ENCODE assay signal across 8 mouse cellular contexts in genomic region chr4:134128221-134128982, GRCm38 (mm10). TPM values are rescaled to one million over a fixed set of nuclear protein-coding genes. Genes with fewer than 3 reads are reported as not detected.
DNase-seq lines count a peak whose midpoint lies in the region; ATAC-seq lines count a peak whose summit lies in the region.

Gene Sh3bgrl3 (minus strand): TSS chr4:134128789.

- H3K4me2 ChIP-seq in intestine, embryonic 15.5 days (replicated peaks), result peak within 1 kb of the TSS; percentile 89

- peaks cover 41% of the 10 kb centered on the region for H3K4me1 ChIP-seq in intestine, embryonic 15.5 days (replicated peaks)

- intact Hi-C loops in left cerebral cortex, postnatal 14 days (cut with DNase I), result no loop called here

- no peaks in the 10 kb centered on the region for H3K9me3 ChIP-seq in intestine, embryonic 15.5 days

- no peaks in the 10 kb centered on the region for H3K27me3 ChIP-seq in intestine, embryonic 15.5 days (replicated peaks)

- WGBS in intestine, embryonic 15.5 days, result under 1% methylated on average over 50 of the region's 50 CpGs

- peak within 1 kb of the TSS; percentile 68 for H3K4me3 ChIP-seq in intestine, embryonic 15.5 days (replicated peaks)

- peak; percentile 93 for DNase-seq in adrenal gland, postnatal 10 days
- DNase-seq in embryo, embryonic 9.5 days (ENCODE audit: extremely low spot score), result peak; percentile 88
- DNase-seq in gastrocnemius, postnatal 4 days (ENCODE audit: low spot score in 2 of 2), result peak; percentile 75 to 85
- peak; percentile 88 to 89 for DNase-seq in left cerebral cortex, postnatal 14 days (ENCODE audit: low spot score in 2 of 2)
- peak; percentile 91 for DNase-seq in right cerebral cortex, postnatal 25 days
- peak; percentile 79 to 87 for DNase-seq in urinary bladder, postnatal 36 days (ENCODE audit: low spot score in 2 of 2)

- peaks cover 3% of the 10 kb centered on the region; the same call in 1 of the 2 replicates for H3K36me3 ChIP-seq in intestine, embryonic 15.5 days

- peak within 1 kb of the TSS; percentile 92 for H3K27ac ChIP-seq in intestine, embryonic 15.5 days

- peak within 1 kb of the TSS; percentile 85 for H3K9ac ChIP-seq in intestine, embryonic 15.5 days

- ATAC-seq in intestine, embryonic 15.5 days, result peak; percentile 95
- peak; percentile 82 for ATAC-seq in megakaryocyte-erythroid progenitor cell, adult 5-6 weeks (replicated peaks; ENCODE audit: low FRiP score, low TSS enrichment, poor library complexity, severe bottlenecking)

RNA-seq across cellular contexts. Expression of gene Sh3bgrl3, which starts in this region (rescaled TPM):
- 100 to 1,000 TPM in 1 of 2 experiments, 10 to 100 TPM in 1; 94.4 to 103 TPM for total RNA-seq in adrenal gland, postnatal 10 days (2021)
- total RNA-seq in gastrocnemius, postnatal 4 days (2021), result 10 to 100 TPM; 72.4 to 83.6 TPM
- polyA plus RNA-seq in intestine, embryonic 15.5 days (2015; fragmentation: Nextera tagmentation; extraction: Ambion mirVana), result 362 and 375 TPM in 2 replicates
- 100 to 1,000 TPM; 204 to 214 TPM for total RNA-seq in left cerebral cortex, postnatal 14 days (2021)
- total RNA-seq in megakaryocyte-erythroid progenitor cell, adult 5-6 weeks (2014; fragmentation: Nextera tagmentation), result 87.3 and 101 TPM in 2 replicates
- total RNA-seq in megakaryocyte-erythroid progenitor cell, adult 5-6 weeks (2017), result 34.2 and 55.1 TPM in 2 replicates

Comparison
In these comparisons a context has a peak if more than half of its experiments do, and no peak if none do; other contexts are left out.
1. Peak in every context shown above with its lines: DNase-seq, ATAC-seq, H3K4me3 ChIP-seq and H3K27ac ChIP-seq.